Mouse (Mus musculus) limb, embryonic 11.5 days (tissue): ENCODE results near the gene Dgcr2. TPM values are rescaled to one million over a fixed set of nuclear protein-coding genes. Genes with fewer than 3 reads are reported as not detected.

Experiments used
- ATAC-seq: fragments of 200-750 bp; cut with Nextera tagmentation; 2 replicates; pipeline ENCODE4 v1.8.0; 2017; ENCODE audit warnings: low read depth; ENCODE audit not compliant: insufficient number of reproducible peaks, low FRiP score, low TSS enrichment
- DNase-seq: peaks from one replicate; pipeline ENCODE4 v3.0.0-alpha.2; 2015; ENCODE audit warnings: low spot score
- H3K27ac ChIP-seq: fragments of 300-500 bp; sonication (generic); replicated peaks from 2 replicates; pipeline ENCODE4 v1.5.1; 2014; ENCODE audit warnings: low read depth, mild to moderate bottlenecking, low read length
- H3K27me3 ChIP-seq: fragments of 300-500 bp; sonication (generic); 2 replicates; pipeline ENCODE4 v1.6.1; 2014; ENCODE audit warnings: mild to moderate bottlenecking, low read length, mixed read lengths; ENCODE audit not compliant: control insufficient read depth, insufficient read depth
- H3K36me3 ChIP-seq: fragments of 300-500 bp; sonication (generic); 2 replicates; pipeline ENCODE4 v1.6.1; 2014; ENCODE audit warnings: mild to moderate bottlenecking, low read length, moderate library complexity, mixed read lengths; ENCODE audit not compliant: control insufficient read depth, insufficient read depth
- H3K4me1 ChIP-seq: fragments of 300-500 bp; sonication (generic); 2 replicates; pipeline ENCODE4 v1.6.1; 2014; ENCODE audit warnings: low read length, mixed read lengths; ENCODE audit not compliant: control insufficient read depth, insufficient read depth
- H3K4me2 ChIP-seq: fragments of 300-500 bp; sonication (generic); 2 replicates; pipeline ENCODE4 v1.6.1; 2014; ENCODE audit warnings: low read depth, mild to moderate bottlenecking, moderate library complexity; ENCODE audit not compliant: severe bottlenecking
- H3K4me3 ChIP-seq: fragments of 300-500 bp; sonication (generic); 2 replicates; pipeline ENCODE4 v1.5.1; 2014; ENCODE audit warnings: low read depth, low read length
- H3K9ac ChIP-seq: fragments of 300-500 bp; sonication (generic); 2 replicates; pipeline ENCODE4 v1.6.1; 2014; ENCODE audit warnings: mild to moderate bottlenecking, low read length
- H3K9me3 ChIP-seq: fragments of 300-500 bp; sonication (generic); 2 replicates; pipeline ENCODE4 v1.6.1; 2016; ENCODE audit warnings: low read length; ENCODE audit not compliant: control insufficient read depth
- WGBS: fragments of 180-500 bp; shearing (Covaris S2); extraction: QIAGEN DNeasy Blood & Tissue Kit; methylation state at CpG from one replicate; pipeline ENCODE4 v1.1.7; 2014; 5-methylcytosine and 5-hydroxymethylcytosine counted together
- polyA plus RNA-seq: library from polyadenylated mRNA; unstranded; fragments of >200 nt; fragmentation: Nextera tagmentation; extraction: Ambion mirVana; gene quantifications from 2 replicates; pipeline ENCODE4 v1.2.1, GENCODE M21; 2014

Dgcr2 gene
- polyA plus RNA-seq, 1 experiment from 2014 or later: 92.5 TPM

- no peak overlapping the region for H3K4me3 ChIP-seq
- no peaks in the 10 kb centered on the region for H3K27me3 ChIP-seq
- no peaks in the 10 kb centered on the region for H3K4me1 ChIP-seq
- ATAC-seq (no peak), DNase-seq (no peak)
- H3K27ac ChIP-seq: no peak overlapping the region
- no peaks in the 10 kb centered on the region for H3K9me3 ChIP-seq
- no peak overlapping the region for H3K9ac ChIP-seq
- H3K36me3 ChIP-seq: peaks cover 13% of the 10 kb centered on the region
- H3K4me2 ChIP-seq: no peak overlapping the region
- WGBS: 38% methylated on average over 4 of the region's 4 CpGs
These were observed 25.4 kb downstream of the Dgcr2 start for GRCm38 (mm10) chr16:17872995-17873394.

- DNase-seq (no peak), ATAC-seq (no peak)
- Histone ChIP-seq H3K9ac (no peak overlapping the region), H3K27me3 (no peaks in the 10 kb centered on the region), H3K4me1 (no peaks in the 10 kb centered on the region), H3K4me2 (no peak overlapping the region), H3K4me3 (no peak overlapping the region), H3K9me3 (no peaks in the 10 kb centered on the region), H3K36me3 (peaks cover 13% of the 10 kb centered on the region), H3K27ac (no peak overlapping the region)
- WGBS: 88% methylated on average over 5 of the region's 5 CpGs
These were observed 27.1 kb downstream of the Dgcr2 start for GRCm38 (mm10) chr16:17871248-17871647.

- peaks cover 7% of the 10 kb centered on the region; the same call in 1 of the 2 replicates for H3K36me3 ChIP-seq
- H3K4me2 ChIP-seq: no peak overlapping the region
- H3K27me3 ChIP-seq: no peaks in the 10 kb centered on the region
- no peak overlapping the region for H3K9ac ChIP-seq
- DNase-seq (no peak), ATAC-seq (no peak)
- no peaks in the 10 kb centered on the region for H3K9me3 ChIP-seq
- H3K4me1 ChIP-seq: no peaks in the 10 kb centered on the region
- no peak overlapping the region for H3K4me3 ChIP-seq
- 55% methylated on average over 6 of the region's 6 CpGs for WGBS
- H3K27ac ChIP-seq: no peak overlapping the region
These were observed 32.6 kb downstream of the Dgcr2 start for GRCm38 (mm10) chr16:17865770-17866169.

- H3K9ac ChIP-seq: no peak overlapping the region
- no peaks in the 10 kb centered on the region for H3K9me3 ChIP-seq
- peaks cover 7% of the 10 kb centered on the region; the same call in 1 of the 2 replicates for H3K36me3 ChIP-seq
- H3K4me1 ChIP-seq: no peaks in the 10 kb centered on the region
- H3K4me3 ChIP-seq: no peak overlapping the region
- no peak for DNase-seq
- no peak overlapping the region for H3K27ac ChIP-seq
- no peak overlapping the region for H3K4me2 ChIP-seq
- ATAC-seq: no peak
- 93% methylated on average over 2 of the region's 2 CpGs for WGBS
- no peaks in the 10 kb centered on the region for H3K27me3 ChIP-seq
These were observed 33.1 kb downstream of the Dgcr2 start for GRCm38 (mm10) chr16:17865293-17865692.

GRCm38 (mm10) chr16:17858592-17858991 is 39.8 kb downstream of the Dgcr2 start:
- H3K4me2 ChIP-seq: no peak overlapping the region
- peaks cover 22% of the 10 kb centered on the region for H3K36me3 ChIP-seq
- H3K27ac ChIP-seq: no peak overlapping the region
- H3K27me3 ChIP-seq: no peaks in the 10 kb centered on the region
- H3K4me3 ChIP-seq: no peak overlapping the region
- no peaks in the 10 kb centered on the region for H3K9me3 ChIP-seq
- DNase-seq: peak; percentile 49
- H3K9ac ChIP-seq: no peak overlapping the region
- no peaks in the 10 kb centered on the region for H3K4me1 ChIP-seq
- ATAC-seq: no peak

- H3K4me1 ChIP-seq: no peaks in the 10 kb centered on the region
- peaks cover 23% of the 10 kb centered on the region for H3K36me3 ChIP-seq
- ATAC-seq (no peak), DNase-seq (no peak)
- no peak overlapping the region for H3K9ac ChIP-seq
- no peaks in the 10 kb centered on the region for H3K9me3 ChIP-seq
- no peak overlapping the region for H3K27ac ChIP-seq
- no peak overlapping the region for H3K4me2 ChIP-seq
- 94% methylated on average over 7 of the region's 7 CpGs for WGBS
- no peak overlapping the region for H3K4me3 ChIP-seq
- no peaks in the 10 kb centered on the region for H3K27me3 ChIP-seq
These were observed 41.2 kb downstream of the Dgcr2 start for GRCm38 (mm10) chr16:17857157-17857556.

- WGBS: 86% methylated on average over 2 of the region's 2 CpGs
- Histone ChIP-seq H3K9ac (no peak overlapping the region), H3K4me1 (no peaks in the 10 kb centered on the region), H3K27me3 (no peaks in the 10 kb centered on the region), H3K9me3 (no peaks in the 10 kb centered on the region), H3K4me3 (no peak overlapping the region), H3K27ac (no peak overlapping the region), H3K4me2 (no peak overlapping the region), H3K36me3 (peaks cover 27% of the 10 kb centered on the region)
- DNase-seq (no peak), ATAC-seq (no peak)
These were observed 45.1 kb downstream of the Dgcr2 start for GRCm38 (mm10) chr16:17853263-17853662.

GRCm38 (mm10) chr16:17851860-17852259 is 46.5 kb downstream of the Dgcr2 start:
- Histone ChIP-seq H3K9ac (no peak overlapping the region), H3K27me3 (no peaks in the 10 kb centered on the region), H3K4me1 (no peaks in the 10 kb centered on the region), H3K27ac (no peak overlapping the region), H3K9me3 (no peaks in the 10 kb centered on the region), H3K4me3 (no peak overlapping the region), H3K4me2 (no peak overlapping the region), H3K36me3 (peaks cover 17% of the 10 kb centered on the region)
- DNase-seq: no peak
- ATAC-seq: no peak
- 98% methylated on average over 1 of the region's 1 CpGs for WGBS

- no peak for DNase-seq
These were observed 47.0 kb downstream of the Dgcr2 start for GRCm38 (mm10) chr16:17851331-17851730.

More at GRCm38 (mm10) chr16:17851331-17851730, 47.0 kb downstream of the Dgcr2 start:
- no peaks in the 10 kb centered on the region for H3K4me1 ChIP-seq
- H3K4me3 ChIP-seq: no peak overlapping the region
- peaks cover 15% of the 10 kb centered on the region for H3K36me3 ChIP-seq
- H3K9ac ChIP-seq: no peak overlapping the region
- no peak for ATAC-seq
- H3K27ac ChIP-seq: no peak overlapping the region
- H3K9me3 ChIP-seq: no peaks in the 10 kb centered on the region
- H3K4me2 ChIP-seq: no peak overlapping the region
- H3K27me3 ChIP-seq: no peaks in the 10 kb centered on the region
- WGBS: 96% methylated on average over 5 of the region's 5 CpGs
